17 mouse cellular contexts compared by ENCODE assay signal in the genomic region with DNA sequence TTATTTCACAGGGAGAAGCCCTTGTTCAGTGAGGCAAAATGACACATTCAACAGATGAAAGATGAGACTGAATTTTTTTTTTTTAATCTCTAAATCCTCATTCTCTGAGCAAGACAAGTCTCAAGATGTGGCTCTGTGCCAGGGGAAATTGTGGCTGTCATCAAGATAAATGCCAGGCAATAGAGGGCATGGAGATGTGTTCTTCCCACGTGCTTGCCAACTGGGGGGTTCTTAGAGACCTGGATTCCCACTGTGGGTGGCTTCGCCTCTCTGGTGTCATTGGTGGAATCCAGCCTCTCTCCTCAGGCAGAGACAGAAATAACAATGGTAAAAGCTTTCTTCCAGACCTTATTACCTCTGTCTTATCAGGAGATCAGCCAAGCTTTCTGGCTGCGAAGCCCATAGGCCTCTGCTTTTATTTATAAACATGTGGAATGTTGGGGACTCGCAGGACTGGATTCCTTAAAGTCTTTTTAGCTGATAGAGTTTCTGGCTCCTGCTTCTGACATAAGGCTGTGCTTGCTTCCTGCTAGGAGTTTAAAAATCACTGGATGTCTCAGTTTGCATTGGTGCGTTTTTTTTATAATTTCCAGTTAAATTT. TPM values are rescaled to one million over a fixed set of nuclear protein-coding genes. Genes with fewer than 3 reads are reported as not detected.
DNase-seq lines count a peak whose midpoint lies in the region; ATAC-seq lines count a peak whose summit lies in the region.
"Had no signal": no experiment of that assay in that cellular context is flagged by ENCODE, and none has a peak within 500 bp of the region (broad histone marks: within the 10 kb centered on the region; RNA-seq: fewer than 3 reads in every experiment).

No protein-coding gene starts in this region.

- H3K27ac ChIP-seq in heart, embryonic 14.5 days (replicated peaks in 1 of 2; ENCODE audit: control insufficient read depth in 1 of 2, insufficient read depth in 1 of 2, low read depth in 2 of 2, low read length in 2 of 2), result peak overlapping the region; percentile 3 to 71; a peak in 3 of 4 replicates
- H3K27ac ChIP-seq in brown adipose tissue, adult 24 weeks (replicated peaks; ENCODE audit: low read depth, low read length), result peak overlapping the region; percentile 70
- H3K27ac ChIP-seq: embryonic facial prominence, embryonic 15.5 days; gastrocnemius, adult 2 months; layer of hippocampus, adult 2 months; midbrain, embryonic 13.5 days; neural tube, embryonic 13.5 days; stomach, embryonic 15.5 days had no signal

- peaks cover 13 to 24% of the 10 kb centered on the region in 2 experiments; a peak in 3 of 4 replicates for H3K4me1 ChIP-seq in heart, embryonic 14.5 days (ENCODE audit: control insufficient read depth in 2 of 2, insufficient read depth in 2 of 2, low read length in 2 of 2)
- peaks cover 12% of the 10 kb centered on the region for H3K4me1 ChIP-seq in brown adipose tissue, adult 24 weeks (ENCODE audit: control insufficient read depth, insufficient read depth, insufficient read length, low read length)
- H3K4me1 ChIP-seq: midbrain, embryonic 13.5 days; stomach, embryonic 15.5 days had no signal

- WGBS in heart, embryonic 14.5 days, result 30% methylated on average over 5 of the region's 5 CpGs

- peaks cover 100% of the 10 kb centered on the region for H3K36me3 ChIP-seq in heart, embryonic 14.5 days (ENCODE audit: control insufficient read depth, insufficient read depth, low read length)
- H3K36me3 ChIP-seq: midbrain, embryonic 13.5 days; neural tube, embryonic 13.5 days had no signal

- no peak overlapping the region for H3K4me3 ChIP-seq in heart, embryonic 14.5 days (ENCODE audit: control insufficient read depth in 1 of 2, insufficient read depth in 1 of 2, low read depth in 1 of 2, low read length in 2 of 2)
- H3K4me3 ChIP-seq in brown adipose tissue, adult 24 weeks (ENCODE audit: insufficient read depth, low read depth, low read length), result no peak overlapping the region
- H3K4me3 ChIP-seq: embryonic facial prominence, embryonic 15.5 days; gastrocnemius, adult 2 months; layer of hippocampus, adult 2 months; midbrain, embryonic 13.5 days; neural tube, embryonic 13.5 days; stomach, embryonic 15.5 days had no signal

- no peaks in the 10 kb centered on the region for H3K27me3 ChIP-seq in heart, embryonic 14.5 days (ENCODE audit: control insufficient read depth, insufficient read depth, low read length)
- H3K27me3 ChIP-seq: embryonic facial prominence, embryonic 15.5 days; midbrain, embryonic 13.5 days; neural tube, embryonic 13.5 days; stomach, embryonic 15.5 days had no signal

- no peak for ATAC-seq in heart, embryonic 14.5 days (ENCODE audit: insufficient number of reproducible peaks, insufficient read depth, low FRiP score, low read depth)
- no peak for ATAC-seq in megakaryocyte progenitor cell, adult 5-6 weeks (replicated peaks; ENCODE audit: poor library complexity)
- ATAC-seq: liver, postnatal 0 days had no signal

- H3K9ac ChIP-seq in heart, embryonic 14.5 days (ENCODE audit: low read length), result peak overlapping the region; percentile 30; the same call in 1 of the 2 replicates
- H3K9ac ChIP-seq: embryonic facial prominence, embryonic 15.5 days; liver, postnatal 0 days; midbrain, embryonic 13.5 days; neural tube, embryonic 13.5 days; stomach, embryonic 15.5 days had no signal

- DNase-seq in cerebellum, postnatal 14 days, result peak; percentile 25 to 32
- DNase-seq in cerebellum, adult 8-10 months, result no peak
- no peak for DNase-seq in heart, adult 18-20 months
- peak; percentile 23 for DNase-seq in lung, postnatal 36 days
- no peak for DNase-seq in lung, adult 18-20 months
- DNase-seq: gastrocnemius, adult 2 months; kidney, adult 11 months; liver, postnatal 0 days; thymus, postnatal 4 days had no signal

- no peak overlapping the region for H3K4me2 ChIP-seq in heart, embryonic 14.5 days (ENCODE audit: low read length)
- H3K4me2 ChIP-seq: embryonic facial prominence, embryonic 15.5 days; midbrain, embryonic 13.5 days; neural tube, embryonic 13.5 days; stomach, embryonic 15.5 days had no signal

- H3K9me3 ChIP-seq in heart, embryonic 14.5 days (ENCODE audit: control insufficient read depth, low read length), result no peaks in the 10 kb centered on the region
- H3K9me3 ChIP-seq: embryonic facial prominence, embryonic 15.5 days; midbrain, embryonic 13.5 days; neural tube, embryonic 13.5 days; stomach, embryonic 15.5 days had no signal

RNA-seq across cellular contexts. Expression of a gene that starts 41.1 kb away (rescaled TPM):
- 96.3 and 101 TPM in 2 replicates for polyA plus RNA-seq in heart, embryonic 14.5 days (2014; fragmentation: Nextera tagmentation; extraction: Ambion mirVana)
- total RNA-seq in heart, adult 18-20 months (2021), result 10 to 100 TPM; 49.0 to 56.0 TPM
- polyA plus RNA-seq in brown adipose tissue, adult 24 weeks (2012; ENCODE audit: insufficient read depth, insufficient read length, missing spikeins), result 28.5 and 41.1 TPM in 2 replicates
- 0.07 TPM in 1 of 2 replicates, not detected in the other for total RNA-seq in megakaryocyte progenitor cell, adult 5-6 weeks (2015)
- not detected in 2 replicates for total RNA-seq in megakaryocyte progenitor cell, adult 5-6 weeks (2017)

RNA-seq across cellular contexts. Expression of a gene that starts 45.1 kb away (rescaled TPM):
- polyA plus RNA-seq in heart, embryonic 14.5 days (2014; fragmentation: Nextera tagmentation; extraction: Ambion mirVana), result 214 and 224 TPM in 2 replicates
- 100 to 1,000 TPM; 445 to 463 TPM for total RNA-seq in heart, adult 18-20 months (2021)
- 928 and 1,239 TPM in 2 replicates for polyA plus RNA-seq in brown adipose tissue, adult 24 weeks (2012; ENCODE audit: insufficient read depth, insufficient read length, missing spikeins)
- 105 and 114 TPM in 2 replicates for total RNA-seq in megakaryocyte progenitor cell, adult 5-6 weeks (2015)
- total RNA-seq in megakaryocyte progenitor cell, adult 5-6 weeks (2017), result 129 and 149 TPM in 2 replicates

Comparison
In these comparisons a context has a peak if more than half of its experiments do, and no peak if none do; other contexts are left out.
1. DNase-seq: peak in cerebellum, postnatal 14 days (2 of 2) and lung, postnatal 36 days (single experiment); none in cerebellum, adult 8-10 months (single experiment), heart, adult 18-20 months (0 of 2) and lung, adult 18-20 months (0 of 2).
2. RNA of a gene that starts 41.1 kb away (total RNA-seq): 49.0 to 56.0 TPM in heart, adult 18-20 months; 0.07 TPM in megakaryocyte progenitor cell, adult 5-6 weeks; every median in the first group is over 10 times any median in the second.